Mouse (Mus musculus) forebrain, embryonic 16.5 days (tissue): Measurements from ENCODE around the gene Dph3. TPM values are rescaled to one million over a fixed set of nuclear protein-coding genes. Genes with fewer than 3 reads are reported as not detected.

Source experiments
- ATAC-seq: fragments of 200-750 bp; cut with Nextera tagmentation; 2 replicates; pipeline ENCODE4 v1.8.0; 2017; ENCODE audit warnings: mild to moderate bottlenecking, moderate library complexity
- H3K27ac ChIP-seq: fragments of 300-500 bp; sonication (generic); 2 replicates; pipeline ENCODE4 v1.5.1; 2014; ENCODE audit warnings: low read length, control low read depth
- H3K27me3 ChIP-seq: fragments of 300-500 bp; sonication (generic); replicated peaks from 2 replicates; pipeline ENCODE4 v1.6.1; 2014; ENCODE audit warnings: low read length; ENCODE audit not compliant: control insufficient read depth, insufficient read depth
- H3K36me3 ChIP-seq: fragments of 300-500 bp; sonication (generic); 2 replicates; pipeline ENCODE4 v1.6.1; 2014; ENCODE audit not compliant: control insufficient read depth, insufficient read depth
- H3K4me1 ChIP-seq: fragments of 300-500 bp; sonication (generic); replicated peaks from 2 replicates; pipeline ENCODE4 v1.6.1; 2014; ENCODE audit warnings: low read length; ENCODE audit not compliant: control insufficient read depth, insufficient read depth
- H3K4me2 ChIP-seq: fragments of 300-500 bp; sonication (generic); 2 replicates; pipeline ENCODE4 v1.6.1; 2014; ENCODE audit warnings: mild to moderate bottlenecking, low read length, control low read depth
- H3K4me3 ChIP-seq: fragments of 300-500 bp; sonication (generic); replicated peaks from 2 replicates; pipeline ENCODE4 v1.5.1; 2014; ENCODE audit warnings: mild to moderate bottlenecking, low read length, control low read depth
- H3K9ac ChIP-seq: fragments of 300-500 bp; sonication (generic); replicated peaks from 2 replicates; pipeline ENCODE4 v1.6.1; 2014; ENCODE audit warnings: low read depth, low read length, control low read depth
- H3K9me3 ChIP-seq: fragments of 300-500 bp; sonication (generic); 2 replicates; pipeline ENCODE4 v1.6.1; 2016; ENCODE audit warnings: low read length; ENCODE audit not compliant: control insufficient read depth
- WGBS: fragments of 180-500 bp; shearing (Covaris S2); extraction: QIAGEN DNeasy Blood & Tissue Kit; methylation state at CpG from one replicate; pipeline ENCODE4 v1.1.7; 2014; 5-methylcytosine and 5-hydroxymethylcytosine counted together
- polyA plus RNA-seq: library from polyadenylated mRNA; unstranded; fragments of >200 nt; fragmentation: Nextera tagmentation; extraction: Ambion mirVana; gene quantifications from 2 replicates; pipeline ENCODE4 v1.2.1, GENCODE M21; 2015

Gene Dph3
- polyA plus RNA-seq, 1 experiment from 2014 or later = 71.8 TPM

DNA sequence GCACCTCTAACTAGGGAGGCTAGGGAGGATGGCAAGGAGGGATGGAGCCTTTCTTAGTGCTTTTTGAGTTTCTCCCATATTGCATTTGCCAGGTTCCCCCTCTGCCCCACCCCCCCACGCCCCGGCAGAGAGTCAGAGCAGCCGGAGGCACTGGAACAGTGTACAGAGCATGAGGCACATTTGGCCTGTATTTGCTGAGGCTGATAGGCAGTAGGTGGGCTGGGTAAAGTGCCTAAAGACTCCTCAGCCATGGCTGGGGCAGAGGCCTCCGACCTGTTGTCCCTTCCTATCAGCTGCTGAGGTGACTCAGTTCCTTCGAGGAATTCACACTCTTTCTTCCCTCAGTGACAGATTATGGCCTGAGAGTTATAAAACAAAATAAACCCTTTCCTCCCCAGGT, 43.4 kb downstream of the Dph3 start:
- no peaks in the 10 kb centered on the region for H3K9me3 ChIP-seq
- H3K9ac ChIP-seq = no peak overlapping the region
- H3K36me3 ChIP-seq = no peaks in the 10 kb centered on the region
- H3K4me2 ChIP-seq = no peak overlapping the region
- 81% methylated on average over 5 of the region's 5 CpGs for WGBS
- no peak overlapping the region for H3K27ac ChIP-seq
- H3K27me3 ChIP-seq = no peaks in the 10 kb centered on the region
- H3K4me3 ChIP-seq = no peak overlapping the region
- H3K4me1 ChIP-seq = no peaks in the 10 kb centered on the region
- ATAC-seq = no peak

GRCm38 (mm10) chr14:32037661-32038252, 47.8 kb downstream of the Dph3 start:
- no peak overlapping the region for H3K9ac ChIP-seq
- no peaks in the 10 kb centered on the region for H3K36me3 ChIP-seq
- no peaks in the 10 kb centered on the region for H3K4me1 ChIP-seq
- no peak for ATAC-seq
- WGBS = 82% methylated on average over 8 of the region's 8 CpGs
- H3K27me3 ChIP-seq = no peaks in the 10 kb centered on the region
- no peaks in the 10 kb centered on the region for H3K9me3 ChIP-seq
- no peak overlapping the region for H3K4me3 ChIP-seq
- H3K4me2 ChIP-seq = no peak overlapping the region
- H3K27ac ChIP-seq = no peak overlapping the region

GRCm38 (mm10) chr14:32036482-32036881, 49.0 kb downstream of the Dph3 start:
- WGBS = 73% methylated on average over 5 of the region's 5 CpGs
- Histone ChIP-seq H3K9me3 (no peaks in the 10 kb centered on the region), H3K4me3 (no peak overlapping the region), H3K4me1 (no peaks in the 10 kb centered on the region), H3K9ac (no peak overlapping the region), H3K27me3 (no peaks in the 10 kb centered on the region), H3K36me3 (no peaks in the 10 kb centered on the region), H3K4me2 (no peak overlapping the region), H3K27ac (no peak overlapping the region)
- no peak for ATAC-seq

- Histone ChIP-seq H3K36me3 (no peaks in the 10 kb centered on the region), H3K9me3 (no peaks in the 10 kb centered on the region), H3K4me1 (peaks cover 19% of the 10 kb centered on the region), H3K4me2 (no peak overlapping the region), H3K27me3 (no peaks in the 10 kb centered on the region), H3K27ac (no peak overlapping the region), H3K4me3 (no peak overlapping the region), H3K9ac (no peak overlapping the region)
- WGBS = 5% methylated on average over 4 of the region's 4 CpGs
- peak; percentile 57 for ATAC-seq
Measured at GRCm38 (mm10) chr14:32032522-32032921, 53.0 kb downstream of the Dph3 start.

Other genes starting within 250 kb of the Dph3 start
- gene Galnt15, start 56.7 kb downstream of the Dph3 start, polyA plus RNA-seq = 0.33 and 0.50 TPM in 2 replicates
- 22.6 and 24.3 TPM in 2 replicates for gene Oxnad1, start 355 bp downstream of the Dph3 start, polyA plus RNA-seq
- gene Msmb, start 56.3 kb upstream of the Dph3 start, polyA plus RNA-seq = not detected in 2 replicates
- gene Ncoa4, start 74.1 kb upstream of the Dph3 start, polyA plus RNA-seq = 115 and 132 TPM in 2 replicates
- 221 and 229 TPM in 2 replicates for gene Timm23, start 116.2 kb upstream of the Dph3 start, polyA plus RNA-seq
- 40.7 and 44.2 TPM in 2 replicates for gene Parg, start 116.2 kb upstream of the Dph3 start, polyA plus RNA-seq
- 25.2 and 29.6 TPM in 2 replicates for gene Ogdhl, start 236.3 kb upstream of the Dph3 start, polyA plus RNA-seq